Mouse (Mus musculus): ENCODE data around the gene Itpr2.

GRCm38 (mm10) chr6:146245888-146246287, 256.1 kb downstream of the Itpr2 start:
- TF ChIP-seq CTCF (IDR thresholded peaks at IDR 0.05; ENCODE audit: borderline replicate concordance, insufficient read depth, low read depth, low read length) (no peak), POLR2A (IDR thresholded peaks at IDR 0.05; ENCODE audit: borderline replicate concordance, insufficient read depth, low read length) (no peak)

Measured in cerebellum, adult 2 months (tissue).